Mouse (Mus musculus): ENCODE results near the gene Rhoc.
"Not testable (repeated sequence)": the region's sequence is repeated elsewhere in the genome, so short reads cannot be mapped to it uniquely, and the experiment has no call there.

Rhoc gene

GRCm38 (mm10) chr3:104785284-104785683 is 2.9 kb upstream of the Rhoc start:
- DNase-seq (ENCODE audit: low spot score in 2 of 2) = no peak

- peak in 1 of 2 experiments; percentile 71 for DNase-seq (ENCODE audit: low spot score in 2 of 2)
These were observed 561 bp downstream of the Rhoc start for GRCm38 (mm10) chr3:104788561-104789311.

GRCm38 (mm10) chr3:104789312-104789605 is 1.1 kb downstream of the Rhoc start:
- no peak for DNase-seq (ENCODE audit: low spot score in 2 of 2)

GRCm38 (mm10) chr3:104789822-104790221 is 1.6 kb downstream of the Rhoc start:
- no peak for DNase-seq (ENCODE audit: low spot score in 2 of 2)

DNA sequence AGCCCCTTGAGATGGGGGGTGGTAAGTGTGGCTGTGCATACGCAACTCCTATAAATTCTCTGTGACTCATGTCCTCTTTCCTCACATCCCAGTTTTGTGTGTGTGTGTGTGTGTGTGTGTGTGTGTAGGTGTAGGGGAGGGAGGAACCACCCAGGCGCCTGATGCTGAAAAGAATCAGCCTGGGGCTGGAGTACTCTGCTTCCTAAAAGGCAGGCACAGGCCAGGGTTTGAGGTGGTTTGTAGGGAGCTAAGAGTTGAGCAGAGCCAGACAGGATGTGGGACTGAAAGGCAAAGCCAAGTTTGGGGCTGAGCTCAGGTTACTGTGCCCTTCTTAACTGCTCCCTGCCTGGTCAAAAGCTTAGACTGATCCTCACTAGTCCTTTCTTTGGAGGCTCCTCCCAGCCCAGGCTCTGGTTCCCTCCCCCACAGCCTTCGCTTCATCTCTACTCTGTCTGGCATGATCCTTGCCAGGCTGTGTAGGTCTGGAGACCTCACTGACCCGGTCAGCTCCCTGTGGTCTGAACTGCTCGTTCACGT is 2.3 kb downstream of the Rhoc start:
- no peak for DNase-seq (ENCODE audit: low spot score in 2 of 2)

GRCm38 (mm10) chr3:104791017-104791416 is 2.8 kb downstream of the Rhoc start:
- DNase-seq (ENCODE audit: low spot score in 2 of 2) = no peak

- DNase-seq (ENCODE audit: low spot score in 2 of 2) = no peak
These were observed 3.5 kb downstream of the Rhoc start for GRCm38 (mm10) chr3:104791671-104792070.

GRCm38 (mm10) chr3:104792360-104793270 is 4.4 kb downstream of the Rhoc start:
- no peak for DNase-seq (ENCODE audit: low spot score in 2 of 2)

- peak; percentile 83 to 88 for DNase-seq (ENCODE audit: low spot score in 2 of 2)
These were observed 6.0 kb downstream of the Rhoc start for GRCm38 (mm10) chr3:104793871-104794828.

DNA sequence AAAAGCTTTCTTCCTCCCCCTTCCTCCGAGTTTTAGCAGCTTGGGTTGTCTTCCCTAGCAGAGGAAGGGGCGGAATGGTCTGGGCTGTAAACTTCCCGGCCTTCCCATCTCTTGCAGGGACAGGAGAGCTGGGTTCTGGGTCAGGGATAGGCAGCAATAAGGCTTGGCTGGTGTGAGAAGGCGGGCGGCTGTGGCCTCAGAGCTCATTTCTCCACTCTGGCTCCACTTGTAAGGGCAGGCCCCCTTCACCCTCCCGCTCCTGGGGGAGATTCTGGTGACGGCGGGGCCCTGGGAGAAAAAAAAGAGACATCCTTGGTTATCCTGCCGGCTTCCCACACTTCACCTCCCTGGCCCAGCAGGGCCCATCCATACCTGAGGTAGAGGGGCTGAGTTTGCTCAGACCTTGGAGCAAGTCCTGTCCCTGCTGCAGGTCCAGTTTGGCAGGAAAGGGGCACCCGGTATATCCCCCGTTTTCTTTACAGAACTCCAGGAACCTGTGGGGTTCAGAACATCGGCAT is 6.8 kb downstream of the Rhoc start:
- DNase-seq (ENCODE audit: low spot score in 2 of 2) = no peak

GRCm38 (mm10) chr3:104795661-104796340 is 7.6 kb downstream of the Rhoc start:
- no peak for DNase-seq (ENCODE audit: low spot score in 2 of 2)

- DNase-seq (ENCODE audit: low spot score in 2 of 2) = no peak
These were observed 8.4 kb downstream of the Rhoc start for GRCm38 (mm10) chr3:104796430-104797082.

- DNase-seq (ENCODE audit: low spot score in 2 of 2) = no peak
These were observed 12.5 kb downstream of the Rhoc start for GRCm38 (mm10) chr3:104800681-104801080.

DNA sequence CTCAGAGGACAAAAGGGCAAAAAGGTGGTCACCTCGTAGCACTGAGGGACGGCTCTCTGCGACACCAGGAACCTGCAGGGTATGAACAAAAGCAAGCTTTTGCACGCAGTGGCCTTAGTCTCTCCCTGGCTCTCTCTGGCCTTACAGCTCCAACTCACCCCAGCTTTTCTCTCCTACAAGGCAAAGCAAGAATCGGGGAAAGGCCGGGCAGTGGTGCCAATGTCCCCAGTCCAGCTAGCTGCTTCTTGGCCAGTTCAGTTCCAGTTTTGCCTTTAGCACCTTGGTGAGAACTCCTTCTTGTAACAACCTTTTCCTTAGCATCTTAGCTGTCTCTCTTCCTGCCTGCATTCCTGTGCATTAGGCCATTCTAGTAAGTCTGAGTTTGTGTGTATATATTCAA is 13.3 kb downstream of the Rhoc start:
- DNase-seq (ENCODE audit: low spot score in 2 of 2) = no peak

- DNase-seq (ENCODE audit: low spot score in 2 of 2) = no peak
These were observed 16.1 kb downstream of the Rhoc start for GRCm38 (mm10) chr3:104804312-104804711.

DNA sequence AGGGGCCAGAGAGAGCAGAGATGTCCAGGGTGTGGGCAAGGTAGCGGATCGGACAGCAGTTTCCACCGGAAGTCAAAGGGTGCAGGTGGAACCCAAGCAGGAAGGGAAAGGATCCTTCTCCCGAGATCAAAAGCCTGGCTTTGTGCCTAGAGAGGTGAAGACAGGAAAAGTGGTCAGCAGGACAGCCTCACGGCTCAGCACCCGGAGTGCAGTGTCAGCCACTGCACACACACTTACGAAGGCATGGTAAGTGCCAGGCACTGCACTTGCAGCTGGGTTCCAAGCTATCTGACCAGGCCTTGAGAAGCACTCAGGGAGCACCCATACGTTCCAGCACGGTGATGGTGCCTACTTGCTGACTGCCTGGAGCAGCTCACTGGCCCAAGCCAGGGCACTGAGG is 17.4 kb downstream of the Rhoc start:
- DNase-seq (ENCODE audit: low spot score in 2 of 2) = no peak

DNA sequence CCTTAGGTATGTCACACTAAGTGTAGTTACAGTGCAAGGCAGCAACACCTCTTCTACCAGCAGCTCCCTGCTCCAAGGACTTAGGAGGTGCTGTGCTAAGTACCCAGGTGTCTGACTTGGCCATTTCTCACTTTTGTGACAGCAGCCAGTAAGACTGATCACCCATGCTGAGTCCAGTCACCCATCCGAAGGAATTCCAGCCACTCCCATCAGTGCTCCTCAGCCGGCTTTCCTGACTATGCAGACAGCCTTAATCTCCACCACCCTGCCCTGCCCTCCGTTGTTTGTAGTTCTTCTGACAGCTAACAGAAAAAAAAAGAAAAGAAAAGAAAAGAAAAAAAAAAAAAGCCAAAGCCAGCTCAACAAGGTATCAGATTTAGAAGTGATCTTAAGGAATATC is 23.6 kb downstream of the Rhoc start:
- no peak for DNase-seq (ENCODE audit: low spot score in 2 of 2)

GRCm38 (mm10) chr3:104812254-104812653 is 24.1 kb downstream of the Rhoc start:
- no peak for DNase-seq (ENCODE audit: low spot score in 2 of 2)

DNA sequence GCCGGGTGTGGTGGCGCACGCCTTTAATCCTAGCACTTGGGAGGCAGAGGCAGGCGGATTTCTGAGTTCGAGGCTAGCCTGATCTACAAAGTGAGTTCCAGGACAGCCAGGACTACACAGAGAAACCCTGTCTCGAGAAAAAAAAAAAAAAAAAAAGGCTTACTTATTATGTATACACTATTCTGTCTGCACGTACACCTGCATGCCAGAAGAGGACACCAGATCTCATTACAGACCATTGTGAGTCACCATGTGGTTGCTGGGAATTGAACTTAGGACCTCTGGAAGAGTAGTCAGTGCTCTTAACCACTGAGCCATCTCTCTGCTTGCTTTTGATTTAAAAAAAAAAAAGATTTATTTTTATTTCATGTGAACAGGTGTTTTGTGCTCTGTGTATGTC is 25.1 kb downstream of the Rhoc start:
- DNase-seq (ENCODE audit: low spot score in 2 of 2) = not testable (repeated sequence)

GRCm38 (mm10) chr3:104814746-104815145 is 26.6 kb downstream of the Rhoc start:
- DNase-seq (ENCODE audit: low spot score in 2 of 2) = no peak

All from frontal cortex, postnatal 10 days (tissue).